Mouse (Mus musculus) lung, postnatal 0 days (tissue): ENCODE results near the gene Barhl2.

Source experiments
- CTCF ChIP-seq: IDR thresholded peaks from 2 replicates; pipeline ENCODE4 v1.5.1; 2016; ENCODE audit warnings: antibody characterized with exemption, mild to moderate bottlenecking
- EP300 ChIP-seq: IDR thresholded peaks from 2 replicates; pipeline ENCODE4 v1.6.1; 2016; ENCODE audit warnings: antibody characterized with exemption, mild to moderate bottlenecking, control low read depth

- TF ChIP-seq EP300 (no peak), CTCF (no peak)
Observed at GRCm38 (mm10) chr5:106457111-106457925, 648 bp downstream of the Barhl2 start.
